Mouse (Mus musculus): Measurements from ENCODE around the gene Il18. TPM values are rescaled to one million over a fixed set of nuclear protein-coding genes. Genes with fewer than 3 reads are reported as not detected.

Il18 gene
- total and polyA plus RNA-seq, 3 experiments: 0.53 to 1.2 (median 1.0) TPM

DNA sequence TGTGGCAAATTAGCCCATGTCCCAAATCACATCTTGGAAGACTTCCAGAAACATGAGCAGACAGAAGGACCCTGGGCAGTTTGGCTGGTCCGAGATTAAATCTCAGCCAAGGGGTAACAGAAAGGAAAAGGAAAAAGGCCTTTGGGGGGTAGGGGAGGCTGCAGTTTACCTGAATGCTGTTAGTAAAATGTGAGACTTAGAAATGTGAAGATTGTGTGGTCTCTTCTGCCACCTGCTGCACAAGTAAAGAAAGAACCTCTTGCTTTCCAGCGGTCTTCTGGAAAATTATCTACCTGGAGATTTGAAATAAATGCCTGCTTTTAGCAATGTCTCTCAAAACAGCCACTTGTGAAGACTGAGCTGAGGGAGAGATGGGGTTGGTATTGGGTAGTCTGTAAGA lies 23.7 kb upstream of the Il18 start:
- 19% methylated on average over 2 of the region's 2 CpGs for WGBS
- intact Hi-C loops (cut with DNase I): loop anchor here (5.0 kb wide), 2 partner anchors 199 to 1039 kb away; no protein-coding TSS in a partner anchor
- H3K27me3 ChIP-seq (ENCODE audit: control insufficient read depth, insufficient read depth, low read length): no peaks in the 10 kb centered on the region
- H3K4me3 ChIP-seq: no peak overlapping the region
- H3K27ac ChIP-seq: no peak overlapping the region
- no peak overlapping the region for H3K9ac ChIP-seq (ENCODE audit: low read depth, low read length)
- no peaks in the 10 kb centered on the region for H3K36me3 ChIP-seq (ENCODE audit: control insufficient read depth, insufficient read depth, low read length)
- no peaks in the 10 kb centered on the region; the same call in 1 of the 2 replicates for H3K4me1 ChIP-seq (ENCODE audit: control insufficient read depth, insufficient read depth, low read length)
- TF ChIP-seq CTCF (IDR thresholded peaks at IDR 0.05): peak; percentile 69
- no peak for TF ChIP-seq POLR2A (IDR thresholded peaks at IDR 0.05; ENCODE audit: insufficient read depth, low read depth, low read length)
- no peaks in the 10 kb centered on the region for H3K79me2 ChIP-seq (replicated peaks; ENCODE audit: control insufficient read depth, insufficient read depth, low read length)
- DNase-seq: no peak

DNA sequence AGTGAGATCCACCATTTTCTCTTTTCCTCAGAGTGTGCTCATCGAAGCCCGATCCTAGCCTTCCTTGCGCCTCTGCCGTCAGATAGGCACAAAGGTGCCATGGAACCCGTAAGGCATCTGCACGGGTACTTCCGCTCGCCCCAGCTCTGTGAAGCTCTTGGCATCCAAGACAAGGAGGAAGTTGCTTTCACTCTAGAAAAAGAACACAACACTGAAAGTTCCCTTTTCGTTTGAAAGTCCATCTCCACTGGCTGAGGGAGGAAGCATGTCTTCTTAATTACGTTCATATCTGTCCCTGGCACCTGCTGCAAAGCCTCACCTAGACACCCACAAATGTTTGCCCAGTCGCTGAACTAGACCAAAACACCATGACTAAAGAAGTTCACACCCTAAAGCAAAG lies 21.3 kb upstream of the Il18 start:
- peak in 1 of 2 experiments; percentile 44 for DNase-seq
- intact Hi-C loops (cut with DNase I): loop anchor here (5.0 kb wide), 2 partner anchors 201 to 1041 kb away; no protein-coding TSS in a partner anchor
- H3K27me3 ChIP-seq (ENCODE audit: control insufficient read depth, insufficient read depth, low read length): no peaks in the 10 kb centered on the region
- H3K27ac ChIP-seq: no peak overlapping the region
- H3K4me1 ChIP-seq (ENCODE audit: control insufficient read depth, insufficient read depth, low read length): no peaks in the 10 kb centered on the region
- no peaks in the 10 kb centered on the region for H3K79me2 ChIP-seq (replicated peaks; ENCODE audit: control insufficient read depth, insufficient read depth, low read length)
- no peak overlapping the region for H3K9ac ChIP-seq (ENCODE audit: low read depth, low read length)
- H3K4me3 ChIP-seq: no peak overlapping the region
- no peaks in the 10 kb centered on the region for H3K36me3 ChIP-seq (ENCODE audit: control insufficient read depth, insufficient read depth, low read length)
- 66% methylated on average over 11 of the region's 11 CpGs for WGBS
- TF ChIP-seq EP300 (IDR thresholded peaks at IDR 0.05; ENCODE audit: insufficient read depth, low read depth, low read length): no peak
- no peak for TF ChIP-seq CTCF (IDR thresholded peaks at IDR 0.05)
- no peak for TF ChIP-seq POLR2A (IDR thresholded peaks at IDR 0.05; ENCODE audit: insufficient read depth, low read depth, low read length)

DNA sequence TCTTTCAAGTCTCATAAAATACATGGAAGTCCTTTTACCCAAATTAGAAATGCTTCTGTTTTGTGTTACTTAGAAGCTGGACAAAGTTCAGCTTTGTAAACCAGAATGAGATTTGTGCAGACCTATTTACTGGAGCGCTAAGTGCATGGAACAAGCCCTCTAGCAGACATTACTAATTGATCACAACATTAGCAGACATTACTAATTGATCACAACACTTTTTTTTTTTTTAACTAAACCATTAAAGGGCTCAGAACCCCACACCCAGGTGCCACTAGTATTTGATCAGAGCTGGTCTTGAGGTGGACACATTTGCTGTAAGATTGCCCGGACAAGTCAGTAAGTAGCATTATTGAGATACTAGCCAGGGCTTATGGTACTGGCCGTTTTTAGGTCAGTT lies 20.8 kb upstream of the Il18 start:
- H3K4me3 ChIP-seq: no peak overlapping the region
- WGBS: 64% methylated on average over 3 of the region's 3 CpGs
- no peak for DNase-seq
- no peaks in the 10 kb centered on the region for H3K36me3 ChIP-seq (ENCODE audit: control insufficient read depth, insufficient read depth, low read length)
- H3K79me2 ChIP-seq (replicated peaks; ENCODE audit: control insufficient read depth, insufficient read depth, low read length): no peaks in the 10 kb centered on the region
- TF ChIP-seq EP300 (IDR thresholded peaks at IDR 0.05; ENCODE audit: insufficient read depth, low read depth, low read length) (no peak), POLR2A (IDR thresholded peaks at IDR 0.05; ENCODE audit: insufficient read depth, low read depth, low read length) (no peak), CTCF (IDR thresholded peaks at IDR 0.05) (no peak)
- intact Hi-C loops (cut with DNase I): loop anchor here (5.0 kb wide), 2 partner anchors 201 to 1041 kb away; no protein-coding TSS in a partner anchor
- H3K9ac ChIP-seq (ENCODE audit: low read depth, low read length): no peak overlapping the region
- H3K4me1 ChIP-seq (ENCODE audit: control insufficient read depth, insufficient read depth, low read length): no peaks in the 10 kb centered on the region
- H3K27ac ChIP-seq: no peak overlapping the region
- H3K27me3 ChIP-seq (ENCODE audit: control insufficient read depth, insufficient read depth, low read length): no peaks in the 10 kb centered on the region

DNA sequence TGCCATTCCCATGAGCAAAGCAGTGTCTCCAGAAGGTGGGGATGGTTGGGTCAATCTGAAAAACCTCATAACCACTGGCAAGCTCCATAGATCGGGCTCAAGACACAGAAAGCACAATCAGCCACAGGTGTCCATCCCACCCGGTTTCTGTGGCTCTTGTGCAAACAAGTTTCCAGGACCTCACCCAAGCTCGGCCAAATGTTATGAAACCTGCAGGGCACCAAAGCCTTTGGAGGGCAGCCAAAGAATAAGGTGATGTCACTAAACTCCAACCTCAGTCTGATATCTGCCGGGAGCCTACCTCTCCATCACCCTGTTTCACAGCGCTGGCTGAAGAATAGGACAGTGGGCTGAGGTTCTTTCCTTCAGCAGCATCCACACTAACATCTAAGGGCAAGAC lies 18.7 kb upstream of the Il18 start:
- intact Hi-C loops (cut with DNase I): no loop called here
- Histone ChIP-seq H3K4me1 (ENCODE audit: control insufficient read depth, insufficient read depth, low read length) (no peaks in the 10 kb centered on the region), H3K27me3 (ENCODE audit: control insufficient read depth, insufficient read depth, low read length) (no peaks in the 10 kb centered on the region), H3K9ac (ENCODE audit: low read depth, low read length) (no peak overlapping the region), H3K4me3 (no peak overlapping the region), H3K27ac (no peak overlapping the region), H3K79me2 (replicated peaks; ENCODE audit: control insufficient read depth, insufficient read depth, low read length) (no peaks in the 10 kb centered on the region), H3K36me3 (ENCODE audit: control insufficient read depth, insufficient read depth, low read length) (no peaks in the 10 kb centered on the region)
- no peak for DNase-seq
- 57% methylated on average over 5 of the region's 5 CpGs for WGBS
- no peak for TF ChIP-seq POLR2A (IDR thresholded peaks at IDR 0.05; ENCODE audit: insufficient read depth, low read depth, low read length)
- TF ChIP-seq EP300 (IDR thresholded peaks at IDR 0.05; ENCODE audit: insufficient read depth, low read depth, low read length): no peak
- TF ChIP-seq CTCF (IDR thresholded peaks at IDR 0.05): no peak

DNA sequence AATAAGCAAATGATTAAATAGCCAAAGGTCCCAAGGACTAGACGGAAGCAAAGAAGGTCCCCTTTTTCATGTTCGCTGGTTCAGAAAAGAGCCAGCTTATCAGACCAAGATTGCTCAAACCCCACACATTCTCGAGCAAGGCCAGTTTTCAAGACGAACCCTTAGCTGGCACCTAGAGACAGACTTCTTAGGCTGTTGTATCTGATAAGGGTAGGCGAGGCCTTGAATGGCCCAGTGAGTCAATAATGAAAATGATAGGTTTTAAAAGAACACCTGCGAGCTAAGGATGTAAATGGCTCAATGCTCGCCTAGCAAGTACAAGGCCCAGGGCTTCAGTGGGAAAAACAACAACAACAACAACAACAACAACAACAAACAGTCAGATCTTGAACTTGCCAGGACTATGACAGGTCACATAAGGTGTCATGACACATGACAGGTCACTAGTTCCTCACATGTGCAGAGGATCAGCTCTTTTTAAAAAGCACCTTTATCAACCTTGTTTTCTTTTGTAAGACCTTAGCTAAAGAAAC lies 18.0 kb upstream of the Il18 start:
- Histone ChIP-seq H3K79me2 (replicated peaks; ENCODE audit: control insufficient read depth, insufficient read depth, low read length) (no peaks in the 10 kb centered on the region), H3K27me3 (ENCODE audit: control insufficient read depth, insufficient read depth, low read length) (no peaks in the 10 kb centered on the region), H3K36me3 (ENCODE audit: control insufficient read depth, insufficient read depth, low read length) (no peaks in the 10 kb centered on the region), H3K4me3 (no peak overlapping the region), H3K9ac (ENCODE audit: low read depth, low read length) (no peak overlapping the region), H3K27ac (no peak overlapping the region), H3K4me1 (ENCODE audit: control insufficient read depth, insufficient read depth, low read length) (no peaks in the 10 kb centered on the region)
- 78% methylated on average over 7 of the region's 7 CpGs for WGBS
- no peak for TF ChIP-seq CTCF (IDR thresholded peaks at IDR 0.05)
- TF ChIP-seq EP300 (IDR thresholded peaks at IDR 0.05; ENCODE audit: insufficient read depth, low read depth, low read length): no peak
- TF ChIP-seq POLR2A (IDR thresholded peaks at IDR 0.05; ENCODE audit: insufficient read depth, low read depth, low read length): no peak
- intact Hi-C loops (cut with DNase I): no loop called here
- no peak for DNase-seq

DNA sequence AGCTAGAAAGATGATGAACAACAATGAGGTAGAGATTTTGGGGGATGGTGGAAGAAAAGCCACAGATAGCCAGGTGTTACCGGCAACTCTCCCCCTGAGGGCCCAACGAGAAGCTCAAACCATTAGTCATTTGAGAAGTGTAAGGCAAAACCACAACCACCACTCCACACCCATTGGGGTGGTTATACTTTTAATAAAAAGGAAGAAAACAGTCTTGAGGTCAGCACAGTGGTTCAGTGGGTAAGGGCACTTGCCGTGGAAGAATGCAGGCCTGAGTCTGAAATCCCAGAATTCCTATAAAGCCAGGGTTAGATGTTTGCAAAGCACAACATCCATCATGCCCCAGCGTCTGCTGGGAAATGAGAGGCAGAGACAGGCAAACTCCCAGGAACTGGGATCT lies 17.3 kb upstream of the Il18 start:
- no peak for DNase-seq
- H3K27ac ChIP-seq: no peak overlapping the region
- H3K79me2 ChIP-seq (replicated peaks; ENCODE audit: control insufficient read depth, insufficient read depth, low read length): no peaks in the 10 kb centered on the region
- 80% methylated on average over 4 of the region's 4 CpGs for WGBS
- H3K9ac ChIP-seq (ENCODE audit: low read depth, low read length): no peak overlapping the region
- intact Hi-C loops (cut with DNase I): no loop called here
- H3K4me1 ChIP-seq (ENCODE audit: control insufficient read depth, insufficient read depth, low read length): no peaks in the 10 kb centered on the region
- no peaks in the 10 kb centered on the region for H3K36me3 ChIP-seq (ENCODE audit: control insufficient read depth, insufficient read depth, low read length)
- H3K4me3 ChIP-seq: no peak overlapping the region
- no peaks in the 10 kb centered on the region for H3K27me3 ChIP-seq (ENCODE audit: control insufficient read depth, insufficient read depth, low read length)
- TF ChIP-seq EP300 (IDR thresholded peaks at IDR 0.05; ENCODE audit: insufficient read depth, low read depth, low read length) (no peak), POLR2A (IDR thresholded peaks at IDR 0.05; ENCODE audit: insufficient read depth, low read depth, low read length) (no peak), CTCF (IDR thresholded peaks at IDR 0.05) (no peak)
